Mouse (Mus musculus) kidney, embryonic 14.5 days (tissue): ENCODE results near the gene Bcor. TPM values are rescaled to one million over a fixed set of nuclear protein-coding genes. Genes with fewer than 3 reads are reported as not detected.
A peak's percentile ranks its signal among the peaks of the same experiment; 100 is the strongest.

Source experiments
- ATAC-seq: fragments of 200-750 bp; cut with Nextera tagmentation; 2 replicates; pipeline ENCODE4 v1.8.0; 2017; ENCODE audit warnings: moderate number of reproducible peaks, mild to moderate bottlenecking, moderate TSS enrichment, moderate library complexity; ENCODE audit not compliant: low FRiP score, low TSS enrichment
- H3K27ac ChIP-seq: fragments of 300-500 bp; sonication (generic); 2 replicates; pipeline ENCODE4 v1.5.1; 2014; ENCODE audit warnings: low read depth, mild to moderate bottlenecking, low read length, moderate library complexity, mixed read lengths
- H3K27me3 ChIP-seq: fragments of 300-500 bp; sonication (generic); 2 replicates; pipeline ENCODE4 v1.6.1; 2014; ENCODE audit warnings: mild to moderate bottlenecking, low read length; ENCODE audit not compliant: control insufficient read depth, insufficient read depth
- H3K36me3 ChIP-seq: fragments of 300-500 bp; sonication (generic); 2 replicates; pipeline ENCODE4 v1.6.1; 2014; ENCODE audit warnings: low read length, mixed read lengths; ENCODE audit not compliant: control insufficient read depth, insufficient read depth
- H3K4me1 ChIP-seq: fragments of 300-500 bp; sonication (generic); 2 replicates; pipeline ENCODE4 v1.6.1; 2014; ENCODE audit warnings: low read length, mixed read lengths; ENCODE audit not compliant: control insufficient read depth, insufficient read depth
- H3K4me2 ChIP-seq: fragments of 300-500 bp; sonication (generic); replicated peaks from 2 replicates; pipeline ENCODE4 v1.6.1; 2014; ENCODE audit warnings: low read depth, mild to moderate bottlenecking, low read length
- H3K4me3 ChIP-seq: fragments of 300-500 bp; sonication (generic); 2 replicates; pipeline ENCODE4 v1.5.1; 2014; ENCODE audit warnings: mild to moderate bottlenecking, low read length
- H3K9ac ChIP-seq: fragments of 300-500 bp; sonication (generic); 2 replicates; pipeline ENCODE4 v1.6.1; 2014; ENCODE audit warnings: low read depth, mild to moderate bottlenecking, low read length, moderate library complexity
- H3K9me3 ChIP-seq: fragments of 300-500 bp; sonication (generic); 2 replicates; pipeline ENCODE4 v1.6.1; 2016; ENCODE audit warnings: low read length; ENCODE audit not compliant: control insufficient read depth
- WGBS: fragments of 180-500 bp; shearing (Covaris S2); extraction: QIAGEN DNeasy Blood & Tissue Kit; methylation state at CpG from one replicate; pipeline ENCODE4 v1.1.7; 2014; 5-methylcytosine and 5-hydroxymethylcytosine counted together
- polyA plus RNA-seq: library from polyadenylated mRNA; unstranded; fragments of >200 nt; fragmentation: Nextera tagmentation; extraction: Ambion mirVana; gene quantifications from 2 replicates; pipeline ENCODE4 v1.2.1, GENCODE M21; 2014

Gene Bcor
- polyA plus RNA-seq, 1 experiment from 2014 or later: 24.1 TPM

DNA sequence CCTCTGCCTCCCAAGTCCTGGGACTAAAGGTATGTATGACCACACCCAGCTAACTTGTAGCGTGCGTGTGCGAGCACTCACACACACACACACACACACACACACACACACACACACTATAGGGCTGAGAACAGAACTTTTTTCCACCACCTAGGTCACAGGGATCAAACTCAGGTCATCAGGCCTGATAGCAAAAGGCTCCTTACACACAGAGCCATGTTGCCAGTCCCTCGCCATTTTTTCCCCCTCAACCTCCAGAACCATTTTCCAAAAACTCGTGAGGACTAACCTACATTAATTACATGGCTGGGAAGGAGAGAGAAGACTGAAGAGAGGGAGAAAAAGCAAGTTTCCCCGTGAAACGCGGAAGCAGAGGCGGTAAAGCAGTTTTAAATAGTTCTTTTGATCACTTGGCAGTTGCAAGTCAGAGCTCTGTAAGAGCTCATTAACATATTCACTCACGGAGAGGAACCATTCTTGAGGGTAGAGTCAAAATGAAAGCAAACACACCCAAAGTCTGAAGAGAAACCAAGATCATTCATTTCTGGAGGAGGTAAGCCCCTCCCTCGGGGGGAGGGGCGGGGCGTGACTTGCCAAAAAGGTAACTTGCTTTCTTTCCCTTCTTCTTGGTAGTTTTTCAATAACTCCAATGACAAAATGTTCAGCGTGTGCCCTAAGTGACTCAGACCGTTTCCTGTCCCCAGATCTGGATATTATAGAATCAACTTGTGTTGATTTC lies 145.3 kb downstream of the Bcor start:
- Histone ChIP-seq H3K4me1 (no peaks in the 10 kb centered on the region), H3K4me2 (no peak overlapping the region), H3K27ac (no peak overlapping the region), H3K27me3 (no peaks in the 10 kb centered on the region), H3K4me3 (no peak overlapping the region), H3K9me3 (no peaks in the 10 kb centered on the region), H3K9ac (no peak overlapping the region), H3K36me3 (no peaks in the 10 kb centered on the region)
- WGBS: 47% methylated on average over 15 of the region's 15 CpGs
- no peak for ATAC-seq

DNA sequence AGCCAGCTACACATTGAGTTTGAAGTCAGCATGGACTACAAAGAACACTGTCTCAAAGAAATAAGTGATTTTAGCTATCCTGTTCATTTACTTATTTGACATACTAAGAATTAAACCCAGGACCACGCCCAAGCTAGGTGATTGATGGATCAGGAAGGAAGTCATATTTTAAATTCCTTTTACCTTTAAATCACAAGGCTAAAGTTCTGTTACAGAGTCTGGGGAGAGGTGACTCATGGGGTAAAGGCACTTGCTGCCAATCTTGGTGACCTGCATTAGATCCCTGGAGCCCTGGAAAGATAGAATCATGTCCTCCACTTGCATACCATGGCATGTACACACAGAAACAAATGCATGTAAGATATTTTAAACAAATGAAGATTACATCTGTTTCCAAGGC lies 149.5 kb downstream of the Bcor start:
- no peak for ATAC-seq
- WGBS: 69% methylated on average over 1 of the region's 1 CpGs
- H3K4me3 ChIP-seq: no peak overlapping the region
- no peak overlapping the region for H3K4me2 ChIP-seq
- H3K27me3 ChIP-seq: peaks cover 3% of the 10 kb centered on the region; the same call in 1 of the 2 replicates
- no peaks in the 10 kb centered on the region for H3K36me3 ChIP-seq
- H3K4me1 ChIP-seq: 0 out of 2 replicates have a peak, but pooled peaks cover 2% of the 10 kb centered on the region
- no peak overlapping the region for H3K9ac ChIP-seq
- H3K27ac ChIP-seq: no peak overlapping the region
- H3K9me3 ChIP-seq: no peaks in the 10 kb centered on the region

DNA sequence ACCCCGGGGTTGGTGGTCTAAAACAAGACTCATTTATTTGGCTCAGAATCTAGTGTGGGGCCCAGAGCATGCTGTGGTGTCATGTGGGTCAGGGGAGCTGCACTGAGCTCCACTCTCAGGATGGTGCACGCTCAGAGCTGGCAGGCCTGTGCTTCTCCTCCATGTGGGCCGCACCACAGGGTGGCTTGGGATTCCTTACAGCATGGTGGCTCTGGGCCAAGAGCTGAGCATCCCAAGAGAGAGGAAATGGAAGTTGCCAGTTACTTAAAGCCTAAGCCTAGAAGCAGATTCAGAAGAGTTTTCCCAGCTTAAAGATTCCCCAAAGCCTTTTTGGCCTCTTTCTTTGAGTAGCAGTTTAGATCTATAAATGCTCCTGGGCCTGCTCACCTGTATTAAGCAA lies 151.1 kb downstream of the Bcor start:
- H3K4me2 ChIP-seq: no peak overlapping the region
- peaks cover 3% of the 10 kb centered on the region; the same call in 1 of the 2 replicates for H3K27me3 ChIP-seq
- WGBS: 33% methylated on average over 3 of the region's 3 CpGs

DNA sequence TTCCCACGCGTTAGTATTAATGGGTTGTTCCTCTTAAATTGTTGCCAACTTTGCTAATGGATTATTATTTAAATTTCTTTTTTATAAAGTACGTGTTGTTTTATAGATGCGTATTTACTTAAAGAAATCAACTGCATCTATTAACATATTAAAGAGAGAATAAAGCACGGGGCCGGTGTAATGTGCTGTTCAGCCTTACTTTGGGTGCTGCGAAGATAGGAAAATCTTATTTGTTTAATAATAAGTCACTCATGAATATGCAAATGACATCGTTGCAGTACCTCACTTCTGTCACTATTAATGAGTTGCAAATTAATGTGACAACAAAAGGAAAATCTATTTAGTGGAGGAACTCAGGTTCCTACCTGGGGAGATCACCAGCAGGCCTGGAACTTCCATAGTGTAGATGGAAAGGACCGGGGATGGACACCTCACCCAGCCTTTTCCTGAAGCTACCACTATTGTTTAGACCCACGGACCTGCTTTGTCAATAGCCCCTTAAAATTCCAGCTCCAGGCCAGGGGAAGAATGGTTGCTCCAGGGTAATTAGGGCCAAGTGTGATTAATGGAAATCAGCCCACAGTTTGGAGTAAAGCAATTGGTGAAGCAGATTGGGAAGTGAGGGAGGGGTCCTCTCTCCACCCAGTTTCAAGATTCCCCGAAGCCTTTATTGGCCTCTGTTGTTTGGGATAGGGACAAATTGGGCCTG lies 152.2 kb downstream of the Bcor start:
- peak overlapping the region; percentile 58; the same call in 1 of the 2 replicates for H3K4me2 ChIP-seq
- H3K27ac ChIP-seq: no peak overlapping the region
- no peak overlapping the region for H3K9ac ChIP-seq
- peaks cover 11% of the 10 kb centered on the region for H3K4me1 ChIP-seq
- no peaks in the 10 kb centered on the region for H3K9me3 ChIP-seq
- peaks cover 3% of the 10 kb centered on the region; the same call in 1 of the 2 replicates for H3K27me3 ChIP-seq
- no peak overlapping the region for H3K4me3 ChIP-seq
- 12% methylated on average over 11 of the region's 11 CpGs for WGBS
- no peaks in the 10 kb centered on the region for H3K36me3 ChIP-seq
- no peak for ATAC-seq

More for the DNA sequence above, 151.1 kb downstream of the Bcor start:
- H3K27ac ChIP-seq: no peak overlapping the region
- H3K4me1 ChIP-seq: peaks cover 5% of the 10 kb centered on the region; the same call in 1 of the 2 replicates
- no peak overlapping the region for H3K4me3 ChIP-seq
- ATAC-seq: no peak
- no peaks in the 10 kb centered on the region for H3K36me3 ChIP-seq
- H3K9me3 ChIP-seq: no peaks in the 10 kb centered on the region
- H3K9ac ChIP-seq: no peak overlapping the region

DNA sequence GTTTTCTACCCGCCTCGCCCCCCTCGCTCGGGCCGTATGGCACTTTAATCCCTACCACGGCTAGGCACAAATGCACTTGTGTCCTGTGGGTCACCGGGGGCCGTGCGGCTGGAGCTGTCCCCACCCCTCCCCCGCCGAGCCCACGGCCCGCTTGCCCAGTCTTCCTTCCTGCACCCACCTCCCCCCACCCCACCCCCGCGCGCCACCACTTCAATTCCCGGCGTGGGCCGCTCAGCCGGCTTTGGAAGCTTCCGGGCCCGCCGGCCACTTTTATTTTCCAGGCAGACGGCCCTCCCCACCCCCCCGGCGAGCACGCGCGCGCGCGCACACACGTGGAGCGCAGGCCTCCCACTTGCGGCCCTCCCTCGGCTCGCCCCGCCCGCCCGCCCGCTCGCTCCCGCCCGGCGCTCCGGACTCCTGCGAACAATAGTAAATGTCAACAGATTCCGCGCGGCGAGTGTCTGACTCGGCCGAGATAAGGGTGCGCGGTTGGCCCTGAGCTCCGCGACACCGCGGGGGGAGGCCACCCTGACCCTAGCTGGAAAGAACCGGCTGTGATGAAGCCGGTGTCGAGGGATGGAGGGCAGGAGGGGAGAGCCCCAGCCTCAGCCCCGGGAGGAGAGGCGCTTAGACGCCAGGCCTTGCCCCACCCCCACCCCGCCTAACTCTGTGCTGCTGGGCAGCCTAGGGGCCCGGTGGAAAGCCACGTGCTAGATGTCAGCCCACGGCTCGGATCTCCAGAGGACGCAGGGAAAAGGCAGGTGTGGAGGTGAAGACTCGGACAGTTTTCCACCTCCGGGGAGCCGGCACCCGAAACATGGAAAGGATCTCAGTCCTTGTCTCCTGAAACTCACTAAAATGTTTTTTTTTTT lies 153.0 kb downstream of the Bcor start:
- WGBS: 4% methylated on average over 65 of the region's 75 CpGs

DNA sequence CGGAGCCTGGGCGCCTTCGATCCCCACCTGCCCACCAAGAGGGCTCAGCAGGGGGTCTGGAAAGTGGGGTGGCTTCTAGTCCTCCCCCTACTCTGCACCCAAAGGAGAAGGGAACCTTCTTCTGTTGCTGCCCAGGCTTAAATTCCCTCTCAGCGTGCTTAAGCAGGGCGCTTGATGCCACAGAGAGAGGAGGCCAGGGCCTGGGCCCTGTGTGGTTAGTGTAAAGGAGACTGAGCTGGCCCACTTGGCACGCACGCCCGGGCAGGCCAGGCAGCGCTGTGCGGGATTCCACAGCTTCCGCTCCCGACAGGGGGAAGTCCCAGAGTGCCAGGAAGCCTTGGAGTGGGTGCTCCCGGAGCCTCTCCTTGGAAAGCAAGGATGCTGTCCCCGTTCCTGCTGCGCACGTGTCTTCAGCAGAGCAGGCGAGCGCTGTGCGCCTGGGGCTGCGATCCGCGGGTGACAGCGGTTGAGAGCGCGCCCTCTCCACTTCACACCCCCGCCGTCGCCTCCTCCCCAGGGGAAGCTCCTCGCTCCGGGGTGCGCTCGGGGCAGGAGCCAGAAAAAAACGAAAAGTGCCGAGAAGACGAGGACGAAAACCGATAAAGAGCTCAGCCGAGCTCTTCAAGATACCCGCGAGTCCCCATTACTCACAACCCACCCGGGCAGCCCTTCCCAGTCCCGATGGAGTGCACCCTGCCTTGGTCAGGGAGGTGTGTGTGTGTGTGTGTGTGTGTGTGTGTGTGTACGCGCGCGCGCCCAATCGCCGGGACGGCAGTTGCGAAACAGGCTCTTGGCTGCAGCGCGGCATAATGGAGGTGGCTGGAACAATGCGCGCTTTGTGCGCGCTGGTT lies 153.9 kb downstream of the Bcor start:
- peak; percentile 47 for ATAC-seq
- Histone ChIP-seq H3K36me3 (no peaks in the 10 kb centered on the region), H3K4me2 (peak overlapping the region; percentile 58), H3K9me3 (no peaks in the 10 kb centered on the region), H3K4me3 (peak overlapping the region; percentile 36), H3K27me3 (peaks cover 7% of the 10 kb centered on the region; the same call in 1 of the 2 replicates), H3K27ac (peak overlapping the region; percentile 91), H3K9ac (peak overlapping the region; percentile 63), H3K4me1 (peaks cover 16% of the 10 kb centered on the region)
- 2% methylated on average over 57 of the region's 57 CpGs for WGBS

More for the DNA sequence above, 153.0 kb downstream of the Bcor start:
- peaks cover 16% of the 10 kb centered on the region for H3K4me1 ChIP-seq
- peaks cover 3% of the 10 kb centered on the region; the same call in 1 of the 2 replicates for H3K27me3 ChIP-seq
- H3K4me3 ChIP-seq: peak overlapping the region; percentile 36
- peak overlapping the region; percentile 58 for H3K4me2 ChIP-seq
- peak; percentile 65 for ATAC-seq
- peak overlapping the region; percentile 91 for H3K27ac ChIP-seq
- H3K9me3 ChIP-seq: no peaks in the 10 kb centered on the region
- H3K9ac ChIP-seq: peak overlapping the region; percentile 63
- no peaks in the 10 kb centered on the region for H3K36me3 ChIP-seq

DNA sequence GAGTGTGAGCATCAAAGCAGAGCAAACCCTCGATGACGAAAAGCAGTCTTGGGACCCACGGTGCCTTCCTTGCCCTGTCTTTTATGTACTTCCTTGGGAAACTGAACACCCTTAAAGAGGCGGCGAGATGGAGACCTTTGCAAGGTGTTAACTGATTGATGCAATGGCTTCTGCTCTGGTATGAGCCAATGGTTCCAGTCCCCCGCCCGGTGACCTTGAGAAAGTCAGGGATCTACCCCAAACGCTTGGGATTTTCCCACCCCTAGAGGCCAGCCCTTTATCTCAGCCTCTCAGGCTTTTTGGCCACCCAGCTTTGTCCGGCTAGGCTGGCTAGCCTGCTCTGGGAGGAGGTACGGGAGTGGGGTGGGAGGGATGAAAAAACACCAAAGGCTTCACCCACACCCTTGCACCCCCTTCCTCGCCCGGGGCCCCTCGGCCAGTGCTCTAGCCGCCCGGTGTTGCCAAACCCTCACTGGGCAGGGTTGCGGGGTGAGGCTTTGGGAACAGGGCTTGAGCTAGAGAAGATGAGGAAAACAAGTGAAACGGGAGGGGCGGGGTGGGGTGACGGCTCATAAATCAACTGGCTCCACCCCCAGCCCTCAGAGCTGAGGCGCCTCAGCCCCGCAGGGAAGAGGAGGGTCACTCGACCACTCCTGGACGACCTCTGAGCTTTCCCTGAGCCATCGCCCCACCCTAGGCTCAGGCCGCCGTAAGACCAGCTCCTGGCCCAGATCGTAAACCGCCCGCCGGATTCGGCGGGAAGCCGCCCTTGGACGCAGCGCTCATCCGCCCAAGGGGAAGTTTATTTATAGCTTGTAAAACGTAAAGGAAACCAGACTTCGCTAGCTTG lies 154.7 kb downstream of the Bcor start:
- Histone ChIP-seq H3K27me3 (peaks cover 7% of the 10 kb centered on the region; the same call in 1 of the 2 replicates), H3K36me3 (no peaks in the 10 kb centered on the region), H3K9me3 (no peaks in the 10 kb centered on the region), H3K27ac (peak overlapping the region; percentile 91), H3K4me1 (peaks cover 16% of the 10 kb centered on the region), H3K4me3 (peak overlapping the region; percentile 36), H3K9ac (peak overlapping the region; percentile 63), H3K4me2 (peak overlapping the region; percentile 58)
- WGBS: 4% methylated on average over 35 of the region's 38 CpGs
- peak; percentile 84 for ATAC-seq
